Mouse (Mus musculus) C2C12 (cell line): ENCODE measurements around the gene Txk. TPM values are rescaled to one million over a fixed set of nuclear protein-coding genes. Genes with fewer than 3 reads are reported as not detected.

Experiments used
- H3K27me3 ChIP-seq: one replicate; pipeline ENCODE4 v1.6.1; 2011; ENCODE audit not compliant: control insufficient read depth, insufficient read depth, insufficient read length
- H3K36me3 ChIP-seq: one replicate; pipeline ENCODE4 v1.6.1; 2011; ENCODE audit not compliant: control insufficient read depth, insufficient read depth
- H3K4me3 ChIP-seq: one replicate; pipeline ENCODE4 v1.5.1; 2011; ENCODE audit warnings: mild to moderate bottlenecking, control low read depth; ENCODE audit not compliant: poor library complexity, insufficient read depth, severe bottlenecking
- H3K79me2 ChIP-seq: one replicate; pipeline ENCODE4 v1.6.1; 2011; ENCODE audit not compliant: control insufficient read depth, insufficient read depth
- H3K79me3 ChIP-seq: one replicate; pipeline ENCODE4 v1.6.1; 2011; ENCODE audit warnings: low read depth, control low read depth
- H3ac ChIP-seq: one replicate; pipeline ENCODE3; 2011; ENCODE audit warnings: low read depth; ENCODE audit not compliant: control insufficient read depth, insufficient read length
- CEBPB ChIP-seq: IDR thresholded peaks from one replicate; pipeline ENCODE4 v1.6.1; 2011; ENCODE audit warnings: low read depth, mild to moderate bottlenecking, control low read depth, moderate library complexity
- CTCF ChIP-seq: IDR thresholded peaks from one replicate; pipeline ENCODE4 v1.5.1; 2011; ENCODE audit not compliant: control insufficient read depth, insufficient read depth, insufficient read length
- FOSL1 ChIP-seq: IDR thresholded peaks from one replicate; pipeline ENCODE4 v1.8.0; 2011; ENCODE audit warnings: mild to moderate bottlenecking, low read length; ENCODE audit not compliant: poor library complexity, insufficient read depth, severe bottlenecking
- MAX ChIP-seq: IDR thresholded peaks from one replicate; pipeline ENCODE4 v1.6.1; 2011; ENCODE audit warnings: mild to moderate bottlenecking, control low read depth
- MYOD1 ChIP-seq: IDR thresholded peaks from one replicate; pipeline ENCODE4 v1.6.1; 2011; ENCODE audit warnings: low read depth; ENCODE audit not compliant: control insufficient read depth, insufficient read length
- MYOG ChIP-seq: IDR thresholded peaks from one replicate; pipeline ENCODE4 v1.6.1; 2011; ENCODE audit not compliant: control insufficient read depth, insufficient read length; ENCODE audit errors: extremely low read depth
- USF1 ChIP-seq: IDR thresholded peaks from one replicate; pipeline ENCODE4 v1.6.1; 2011; ENCODE audit warnings: low read depth, mild to moderate bottlenecking, control low read depth, moderate library complexity
- polyA plus RNA-seq: library from polyadenylated mRNA; unstranded; fragments of >200 nt; fragmentation: generic; extraction: Trizol; gene quantifications from one replicate; pipeline ENCODE4 v1.2.1, GENCODE M21; 2012; ENCODE audit warnings: missing spikeins

Gene Txk
- polyA plus RNA-seq, 1 experiment = 0.04 TPM

DNA sequence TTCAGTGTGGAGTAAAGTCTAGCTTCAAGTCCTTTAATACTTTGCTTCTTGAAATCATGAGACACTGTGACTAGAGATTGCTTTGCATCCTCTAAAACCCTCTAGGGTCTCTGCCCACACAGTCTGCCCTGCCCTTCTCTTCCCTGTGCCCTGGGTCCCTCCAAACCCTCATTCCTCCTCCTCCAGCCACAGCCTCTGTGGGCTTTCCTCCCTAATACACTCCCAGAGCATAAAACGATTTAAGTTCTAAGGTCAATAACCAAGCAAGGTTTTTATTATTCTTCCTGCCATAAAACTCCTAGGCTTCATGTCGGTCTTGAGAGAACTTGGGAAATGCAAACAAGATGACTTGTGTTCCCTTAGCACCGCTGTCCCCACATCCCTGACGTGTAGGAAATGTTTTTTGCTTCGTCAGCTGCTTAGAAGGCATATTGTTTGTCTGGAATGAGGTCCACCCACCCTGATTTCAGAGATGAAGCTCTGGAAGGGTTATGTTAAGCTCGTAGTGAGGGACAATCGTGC, 96.2 kb downstream of the Txk start:
- TF ChIP-seq MYOG (no peak), MAX (no peak)
- no peak overlapping the region for H3K4me3 ChIP-seq
- no peak overlapping the region for H3ac ChIP-seq
- no peaks in the 10 kb centered on the region for H3K79me2 ChIP-seq
- no peaks in the 10 kb centered on the region for H3K36me3 ChIP-seq
- H3K79me3 ChIP-seq = no peaks in the 10 kb centered on the region
- H3K27me3 ChIP-seq = no peaks in the 10 kb centered on the region

DNA sequence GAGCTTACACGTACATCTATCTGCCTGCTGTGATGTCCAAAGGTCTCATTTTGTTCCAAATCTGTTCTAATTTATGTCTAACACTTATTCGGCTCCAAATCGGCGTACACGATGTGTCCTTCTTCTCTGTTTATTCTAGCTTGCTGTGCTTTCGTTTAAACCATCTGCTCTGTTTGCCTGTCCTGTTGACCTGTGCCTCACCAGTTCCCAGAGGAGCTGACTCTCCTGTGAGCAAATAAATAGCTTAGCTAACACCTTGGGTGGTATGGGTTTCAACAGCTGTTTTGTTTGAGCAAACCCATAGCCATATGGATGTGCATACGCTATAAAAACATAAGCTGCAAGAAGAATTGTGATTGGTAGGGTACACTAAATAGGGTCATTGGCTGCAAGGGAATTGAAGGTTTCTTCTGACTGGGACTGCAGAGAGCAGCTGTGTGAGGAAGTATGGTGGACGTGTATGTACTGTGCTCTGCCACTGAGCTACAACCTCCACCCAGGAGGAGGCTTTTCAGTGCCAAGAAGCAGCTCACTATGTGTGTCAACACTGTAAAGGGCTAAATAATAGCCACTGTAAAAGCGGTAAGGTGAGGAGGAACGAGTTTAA, 99.4 kb downstream of the Txk start:
- H3K27me3 ChIP-seq = no peaks in the 10 kb centered on the region
- H3K79me3 ChIP-seq = no peaks in the 10 kb centered on the region
- no peaks in the 10 kb centered on the region for H3K36me3 ChIP-seq
- no peak overlapping the region for H3K4me3 ChIP-seq
- no peak overlapping the region for H3ac ChIP-seq
- no peak for TF ChIP-seq MYOG
- H3K79me2 ChIP-seq = no peaks in the 10 kb centered on the region

DNA sequence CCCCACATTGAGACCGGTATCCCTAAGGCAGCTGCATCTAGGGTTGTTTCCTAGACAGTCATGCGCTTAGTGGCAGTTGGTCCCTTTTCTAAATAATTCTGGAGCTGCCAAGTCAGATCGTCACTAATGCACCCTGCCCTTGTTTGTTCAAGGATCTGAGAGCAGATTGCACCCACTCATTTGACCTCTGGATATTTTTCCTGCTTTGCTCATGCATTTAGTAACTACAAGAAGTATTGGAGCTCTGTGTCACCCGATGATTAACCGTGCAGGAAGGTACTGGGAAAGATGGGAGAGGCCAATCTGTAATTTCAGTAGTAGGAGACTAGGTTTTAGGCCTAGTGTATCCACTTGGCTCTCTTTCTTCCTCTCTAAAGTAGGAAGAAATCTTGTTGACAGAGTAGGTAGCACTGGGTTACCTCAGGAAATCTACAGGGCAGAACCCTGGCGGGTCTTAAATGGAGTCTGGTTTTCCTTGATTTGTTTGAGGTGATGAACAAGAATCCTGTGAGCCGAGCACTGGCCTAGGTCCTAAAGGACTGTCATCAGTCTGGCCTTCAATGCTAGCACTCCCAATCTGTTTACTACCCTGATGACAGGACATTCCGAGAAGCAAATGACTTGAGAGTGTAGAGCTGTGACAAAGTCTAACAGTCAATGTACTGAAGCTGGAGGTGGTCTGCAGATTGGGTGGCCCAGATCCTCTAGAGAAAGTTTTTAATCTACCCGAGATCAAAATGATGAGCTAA, 103.4 kb downstream of the Txk start:
- Histone ChIP-seq H3K27me3 (no peaks in the 10 kb centered on the region), H3ac (no peak overlapping the region), H3K36me3 (no peaks in the 10 kb centered on the region), H3K79me3 (no peaks in the 10 kb centered on the region), H3K79me2 (no peaks in the 10 kb centered on the region), H3K4me3 (no peak overlapping the region)
- no peak for TF ChIP-seq CTCF
- no peak for TF ChIP-seq FOSL1
- no peak for TF ChIP-seq MYOD1
- no peak for TF ChIP-seq USF1
- TF ChIP-seq CEBPB = no peak
- no peak for TF ChIP-seq MAX
- TF ChIP-seq MYOG = no peak

DNA sequence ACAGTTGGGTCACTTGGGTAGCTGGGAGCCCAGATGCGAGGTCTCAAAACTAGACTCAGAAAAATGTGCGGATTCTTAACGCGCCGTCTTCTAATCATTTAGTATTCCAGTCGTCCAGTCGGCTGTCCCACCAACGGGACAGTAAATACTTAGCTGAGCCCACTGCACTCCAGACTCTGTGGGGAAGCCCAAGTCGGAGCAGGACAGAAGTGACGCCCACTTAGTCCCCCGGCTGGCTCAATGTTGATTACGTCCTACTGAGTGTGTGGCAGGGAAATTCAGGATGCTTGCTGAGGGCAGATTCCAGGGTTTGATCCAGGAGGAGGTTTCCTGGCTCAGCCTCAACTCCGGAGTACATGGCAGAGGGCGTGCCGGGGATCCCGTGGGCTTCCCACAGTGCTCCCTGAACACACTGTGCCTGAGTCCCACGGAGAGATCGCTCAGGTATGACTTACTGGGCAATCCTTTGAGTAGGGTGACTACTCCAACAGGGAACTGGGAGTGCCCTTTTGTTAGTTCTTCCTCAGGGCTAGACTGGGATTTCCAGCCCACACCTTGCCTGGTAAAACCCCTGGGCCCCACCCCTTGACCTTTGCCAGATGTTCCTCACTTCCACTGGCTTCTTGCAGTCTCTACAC, 104.5 kb downstream of the Txk start:
- Histone ChIP-seq H3K79me2 (no peaks in the 10 kb centered on the region), H3K79me3 (no peaks in the 10 kb centered on the region), H3K27me3 (no peaks in the 10 kb centered on the region), H3K36me3 (no peaks in the 10 kb centered on the region), H3ac (peak overlapping the region; percentile 48), H3K4me3 (peak overlapping the region; percentile 30)
- TF ChIP-seq MYOG (no peak), MYOD1 (no peak), CTCF (no peak), FOSL1 (no peak), MAX (no peak), USF1 (no peak), CEBPB (no peak)

DNA sequence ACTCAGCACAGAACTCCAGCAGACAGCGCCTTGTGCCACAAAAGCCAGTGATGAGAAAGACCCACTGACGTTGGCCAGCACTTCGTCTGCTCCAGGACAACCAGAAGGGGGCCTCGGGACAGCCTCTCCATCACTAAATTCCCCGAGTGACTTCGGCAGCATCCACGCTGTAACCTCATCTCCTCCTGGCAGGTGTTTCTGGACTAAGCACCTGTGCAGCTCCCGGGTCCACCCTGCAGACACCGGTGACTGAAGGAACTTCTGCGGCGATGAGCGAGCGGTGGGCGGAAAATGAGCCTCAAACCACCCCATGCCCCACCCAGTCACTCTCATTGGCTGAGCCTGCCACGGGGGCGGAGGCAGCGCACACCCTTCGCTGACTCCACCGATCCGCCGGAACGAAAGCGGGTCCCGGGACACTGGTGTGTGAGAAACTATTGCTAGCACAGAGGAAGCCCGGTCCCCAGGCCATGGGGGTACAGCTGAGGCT, 105.1 kb downstream of the Txk start, which contains the start of gene Nipal1:
Nipal1 (plus strand) TSS at position 378 of the 490 bp plus-strand sequence.
- Histone ChIP-seq H3ac (peak within 1 kb of the TSS; percentile 48), H3K36me3 (no peaks in the 10 kb centered on the region), H3K79me3 (no peaks in the 10 kb centered on the region), H3K4me3 (peak within 1 kb of the TSS; percentile 30), H3K79me2 (no peaks in the 10 kb centered on the region), H3K27me3 (no peaks in the 10 kb centered on the region)
- TF ChIP-seq FOSL1 (no peak), USF1 (no peak), MYOG (no peak), CEBPB (no peak), MYOD1 (no peak), CTCF (no peak), MAX (no peak)
